Mouse (Mus musculus) neural tube, embryonic 13.5 days (tissue): ENCODE measurements around the gene Scnn1a. TPM values are rescaled to one million over a fixed set of nuclear protein-coding genes. Genes with fewer than 3 reads are reported as not detected.
"Not testable (repeated sequence)": the region's sequence is repeated elsewhere in the genome, so short reads cannot be mapped to it uniquely, and the experiment has no call there.

Experiments used
- ATAC-seq: fragments of 200-750 bp; cut with Nextera tagmentation; 2 replicates; pipeline ENCODE4 v1.8.0; 2017; ENCODE audit warnings: low read depth, mild to moderate bottlenecking, moderate TSS enrichment, moderate library complexity
- H3K27ac ChIP-seq: fragments of 300-500 bp; sonication (generic); replicated peaks from 2 replicates; pipeline ENCODE4 v1.5.1; 2015; ENCODE audit warnings: moderate library complexity, mild to moderate bottlenecking, inconsistent platforms
- H3K27me3 ChIP-seq: fragments of 300-500 bp; sonication (generic); 2 replicates; pipeline ENCODE4 v1.6.1; 2015; ENCODE audit warnings: mild to moderate bottlenecking, inconsistent platforms
- H3K36me3 ChIP-seq: fragments of 300-500 bp; sonication (generic); 2 replicates; pipeline ENCODE4 v1.6.1; 2015; ENCODE audit warnings: mild to moderate bottlenecking, inconsistent platforms
- H3K4me1 ChIP-seq: fragments of 300-500 bp; sonication (generic); replicated peaks from 2 replicates; pipeline ENCODE4 v1.6.1; 2015; ENCODE audit warnings: inconsistent platforms
- H3K4me2 ChIP-seq: fragments of 300-500 bp; sonication (generic); 2 replicates; pipeline ENCODE4 v1.6.1; 2015; ENCODE audit warnings: inconsistent platforms, mild to moderate bottlenecking, moderate library complexity
- H3K4me3 ChIP-seq: fragments of 300-500 bp; sonication (generic); 2 replicates; pipeline ENCODE4 v1.5.1; 2015; ENCODE audit warnings: mild to moderate bottlenecking, inconsistent platforms
- H3K9ac ChIP-seq: fragments of 300-500 bp; sonication (generic); 2 replicates; pipeline ENCODE4 v1.6.1; 2015; ENCODE audit warnings: moderate library complexity, mild to moderate bottlenecking, inconsistent platforms
- H3K9me3 ChIP-seq: fragments of 300-500 bp; sonication (generic); 2 replicates; pipeline ENCODE4 v1.6.1; 2016; ENCODE audit warnings: inconsistent platforms
- WGBS: fragments of 180-500 bp; shearing (Covaris S2); methylation state at CpG from one replicate; pipeline ENCODE4 v1.1.7; 2015; 5-methylcytosine and 5-hydroxymethylcytosine counted together
- polyA plus RNA-seq: library from polyadenylated mRNA; unstranded; fragments of >200 nt; fragmentation: Nextera tagmentation; extraction: Ambion mirVana; gene quantifications from 2 replicates; pipeline ENCODE4 v1.2.1, GENCODE M21; 2015

The Scnn1a gene
- polyA plus RNA-seq = 0.36 and 0.63 TPM in 2 replicates

GRCm38 (mm10) chr6:125320323-125320722 is at the start of gene Scnn1a:
Gene Scnn1a, plus strand, starts transcription at chr6:125320659.
- Histone ChIP-seq H3K4me2 (no peak within 1 kb of the TSS), H3K27ac (no peak within 1 kb of the TSS), H3K27me3 (peaks cover 53% of the 10 kb centered on the region), H3K4me3 (no peak within 1 kb of the TSS), H3K36me3 (no peaks in the 10 kb centered on the region), H3K9ac (no peak within 1 kb of the TSS), H3K4me1 (no peaks in the 10 kb centered on the region; the same call in 1 of the 2 replicates), H3K9me3 (no peaks in the 10 kb centered on the region)
- no peak for ATAC-seq
- WGBS = 89% methylated on average over 1 of the region's 1 CpGs

GRCm38 (mm10) chr6:125271455-125272227 is 48.8 kb upstream of the Scnn1a start:
- H3K27ac ChIP-seq = no peak overlapping the region
- peak overlapping the region; percentile 43 for H3K4me2 ChIP-seq
- no peaks in the 10 kb centered on the region for H3K36me3 ChIP-seq
- H3K27me3 ChIP-seq = no peaks in the 10 kb centered on the region
- 0 out of 2 replicates have a peak overlapping the region, but pooled peaks have one; percentile 52 for H3K9ac ChIP-seq
- ATAC-seq = peak; percentile 89
- no peaks in the 10 kb centered on the region for H3K9me3 ChIP-seq
- H3K4me3 ChIP-seq = no peak overlapping the region
- 22% methylated on average over 17 of the region's 17 CpGs for WGBS
- peaks cover 4% of the 10 kb centered on the region for H3K4me1 ChIP-seq

DNA sequence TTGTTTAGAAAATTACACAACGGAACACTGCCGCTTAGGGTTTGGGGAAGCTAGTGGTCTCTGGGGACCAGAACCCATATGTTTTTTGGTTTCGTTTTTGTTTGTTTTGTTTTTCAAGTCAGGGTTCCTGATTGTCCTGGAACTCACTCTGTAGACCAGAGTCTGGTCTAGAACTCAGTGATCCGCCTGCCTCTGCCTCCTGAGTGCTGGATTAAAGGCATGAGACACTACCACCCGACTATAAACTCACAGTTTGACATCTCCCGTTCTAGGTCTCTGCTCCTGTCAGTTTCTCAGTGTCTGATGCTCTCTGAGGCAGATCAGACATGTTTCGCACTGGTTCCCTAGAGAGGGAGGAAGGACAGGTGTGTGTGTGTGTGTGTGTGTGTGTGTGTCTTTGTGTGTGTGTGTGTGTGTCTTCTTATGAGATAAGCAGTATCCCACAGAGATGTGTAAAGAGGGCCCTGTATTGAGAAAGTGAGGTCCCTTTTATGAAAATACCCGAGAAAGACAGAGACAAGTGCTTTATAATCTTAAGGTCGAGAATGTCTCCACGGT is 48.2 kb upstream of the Scnn1a start:
- H3K36me3 ChIP-seq = no peaks in the 10 kb centered on the region
- H3K27ac ChIP-seq = no peak overlapping the region
- no peak for ATAC-seq
- no peak overlapping the region for H3K4me2 ChIP-seq
- no peaks in the 10 kb centered on the region for H3K27me3 ChIP-seq
- no peaks in the 10 kb centered on the region for H3K9me3 ChIP-seq
- H3K9ac ChIP-seq = no peak overlapping the region
- H3K4me3 ChIP-seq = no peak overlapping the region
- 78% methylated on average over 10 of the region's 10 CpGs for WGBS
- peaks cover 4% of the 10 kb centered on the region for H3K4me1 ChIP-seq

DNA sequence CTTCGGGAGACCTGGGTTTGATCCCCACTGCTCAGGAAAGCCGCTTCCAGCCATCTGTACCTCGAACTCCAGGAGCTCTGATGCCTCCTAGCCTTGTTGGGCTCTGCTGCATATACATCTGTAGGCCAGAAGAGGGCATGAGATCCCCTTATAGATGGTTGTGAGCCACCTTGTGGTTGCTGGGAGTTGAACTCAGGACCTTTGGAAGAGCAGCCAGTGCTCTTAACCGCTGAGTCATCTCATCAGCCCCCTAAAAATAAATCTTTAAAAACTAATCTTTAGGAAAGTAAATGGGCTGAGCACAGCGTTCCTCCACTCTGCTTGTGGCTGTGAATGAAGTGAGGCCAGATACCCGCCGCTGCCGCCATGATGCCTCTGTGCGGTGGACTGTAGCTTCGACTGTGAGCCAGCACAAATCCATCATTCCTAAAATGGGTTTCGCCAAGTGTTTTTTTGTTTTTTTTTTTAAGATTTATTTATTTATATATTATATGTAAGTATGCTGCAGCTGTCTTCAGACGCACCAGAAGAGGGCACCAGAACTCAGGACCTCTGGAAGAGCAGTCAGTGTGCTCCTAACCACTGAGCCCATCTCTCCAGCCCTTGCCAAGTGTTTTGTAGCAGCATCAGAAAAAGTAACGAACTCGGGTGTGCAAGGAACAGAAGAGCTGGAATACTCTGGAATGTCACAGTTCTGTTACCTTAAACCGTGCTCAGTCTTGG is 45.5 kb upstream of the Scnn1a start:
- WGBS = 63% methylated on average over 15 of the region's 15 CpGs
- H3K27ac ChIP-seq = no peak overlapping the region
- ATAC-seq = no peak
- no peak overlapping the region for H3K4me3 ChIP-seq
- H3K4me1 ChIP-seq = peaks cover 4% of the 10 kb centered on the region
- no peaks in the 10 kb centered on the region for H3K36me3 ChIP-seq
- H3K27me3 ChIP-seq = no peaks in the 10 kb centered on the region
- no peaks in the 10 kb centered on the region for H3K9me3 ChIP-seq
- no peak overlapping the region for H3K4me2 ChIP-seq
- no peak overlapping the region for H3K9ac ChIP-seq

- H3K27me3 ChIP-seq = no peaks in the 10 kb centered on the region
- H3K27ac ChIP-seq = no peak overlapping the region
- H3K4me3 ChIP-seq = no peak overlapping the region
- no peaks in the 10 kb centered on the region for H3K4me1 ChIP-seq
- 54% methylated on average over 8 of the region's 8 CpGs for WGBS
- H3K9me3 ChIP-seq = no peaks in the 10 kb centered on the region
- H3K9ac ChIP-seq = no peak overlapping the region
- no peak for ATAC-seq
- no peaks in the 10 kb centered on the region for H3K36me3 ChIP-seq
- H3K4me2 ChIP-seq = no peak overlapping the region
These were observed 40.7 kb upstream of the Scnn1a start for GRCm38 (mm10) chr6:125279729-125280128.

GRCm38 (mm10) chr6:125282721-125283120 is 37.7 kb upstream of the Scnn1a start:
- H3K4me1 ChIP-seq, H3K4me2 ChIP-seq, H3K27me3 ChIP-seq, H3K4me3 ChIP-seq, ATAC-seq, H3K27ac ChIP-seq, H3K9me3 ChIP-seq, H3K36me3 ChIP-seq, H3K9ac ChIP-seq: not testable (repeated sequence)
- 92% methylated on average over 13 of the region's 13 CpGs for WGBS

GRCm38 (mm10) chr6:125284250-125284649 is 36.2 kb upstream of the Scnn1a start:
- no peaks in the 10 kb centered on the region for H3K36me3 ChIP-seq
- no peaks in the 10 kb centered on the region for H3K9me3 ChIP-seq
- H3K4me3 ChIP-seq = no peak overlapping the region
- 55% methylated on average over 8 of the region's 8 CpGs for WGBS
- no peak overlapping the region for H3K9ac ChIP-seq
- no peak for ATAC-seq
- H3K4me2 ChIP-seq = no peak overlapping the region
- H3K27me3 ChIP-seq = no peaks in the 10 kb centered on the region
- no peaks in the 10 kb centered on the region for H3K4me1 ChIP-seq
- no peak overlapping the region for H3K27ac ChIP-seq

- Histone ChIP-seq H3K27ac (no peak overlapping the region), H3K36me3 (no peaks in the 10 kb centered on the region), H3K4me2 (no peak overlapping the region), H3K4me1 (no peaks in the 10 kb centered on the region), H3K27me3 (no peaks in the 10 kb centered on the region), H3K9me3 (no peaks in the 10 kb centered on the region), H3K9ac (no peak overlapping the region), H3K4me3 (no peak overlapping the region)
- no peak for ATAC-seq
- WGBS = 91% methylated on average over 7 of the region's 7 CpGs
These were observed 35.7 kb upstream of the Scnn1a start for GRCm38 (mm10) chr6:125284751-125285150.

DNA sequence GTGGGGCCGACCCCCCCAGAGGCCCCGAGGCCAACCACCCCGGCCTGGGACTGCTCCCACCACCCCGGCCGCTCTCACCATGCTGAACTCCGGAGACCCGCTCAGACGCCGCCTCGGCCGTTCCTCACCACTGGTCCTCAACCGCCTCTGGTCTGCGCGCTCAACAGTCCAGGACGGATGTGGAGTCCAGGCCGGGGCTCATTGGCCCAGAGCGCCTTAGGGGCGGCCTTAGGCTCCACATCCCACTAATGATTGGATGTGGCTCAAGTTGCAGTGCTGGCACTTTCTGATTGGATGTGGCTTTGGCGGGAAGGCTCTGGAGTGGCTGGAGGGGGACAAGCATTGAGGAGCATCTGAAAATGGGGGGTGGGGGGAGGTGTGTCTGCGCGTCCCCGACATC is 34.6 kb upstream of the Scnn1a start, which contains the start of gene Tuba3a:
Gene Tuba3a, minus strand, starts transcription at position 153 of the 400 bp plus-strand sequence.
- H3K36me3 ChIP-seq = no peaks in the 10 kb centered on the region
- no peaks in the 10 kb centered on the region for H3K4me1 ChIP-seq
- H3K9ac ChIP-seq = no peak within 1 kb of the TSS
- no peaks in the 10 kb centered on the region for H3K9me3 ChIP-seq
- H3K4me2 ChIP-seq = no peak within 1 kb of the TSS
- no peaks in the 10 kb centered on the region for H3K27me3 ChIP-seq
- no peak for ATAC-seq
- no peak within 1 kb of the TSS for H3K4me3 ChIP-seq
- 95% methylated on average over 22 of the region's 22 CpGs for WGBS
- no peak within 1 kb of the TSS for H3K27ac ChIP-seq

DNA sequence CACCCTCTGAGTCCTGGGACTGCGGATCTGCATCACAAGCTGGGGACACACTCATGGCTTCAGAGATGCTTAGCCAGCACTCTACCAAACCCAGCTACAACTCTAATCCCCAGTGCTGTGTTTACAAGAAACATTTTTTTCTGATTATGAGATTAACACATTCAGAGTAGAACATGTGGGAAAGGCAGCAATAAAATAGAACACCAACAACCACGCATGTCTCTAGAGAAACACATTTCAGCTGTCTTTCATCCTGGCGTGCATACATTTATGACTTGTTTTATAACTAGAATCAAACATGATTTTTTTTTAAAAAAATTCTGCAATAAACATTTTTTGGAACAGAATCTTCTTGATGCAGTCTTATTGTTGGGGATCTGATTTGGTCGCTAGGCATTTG is 33.5 kb upstream of the Scnn1a start:
- Histone ChIP-seq H3K27ac (no peak overlapping the region), H3K9ac (no peak overlapping the region), H3K4me3 (no peak overlapping the region), H3K27me3 (no peaks in the 10 kb centered on the region), H3K36me3 (no peaks in the 10 kb centered on the region), H3K4me1 (no peaks in the 10 kb centered on the region), H3K9me3 (no peaks in the 10 kb centered on the region), H3K4me2 (no peak overlapping the region)
- no peak for ATAC-seq
- 81% methylated on average over 4 of the region's 4 CpGs for WGBS

DNA sequence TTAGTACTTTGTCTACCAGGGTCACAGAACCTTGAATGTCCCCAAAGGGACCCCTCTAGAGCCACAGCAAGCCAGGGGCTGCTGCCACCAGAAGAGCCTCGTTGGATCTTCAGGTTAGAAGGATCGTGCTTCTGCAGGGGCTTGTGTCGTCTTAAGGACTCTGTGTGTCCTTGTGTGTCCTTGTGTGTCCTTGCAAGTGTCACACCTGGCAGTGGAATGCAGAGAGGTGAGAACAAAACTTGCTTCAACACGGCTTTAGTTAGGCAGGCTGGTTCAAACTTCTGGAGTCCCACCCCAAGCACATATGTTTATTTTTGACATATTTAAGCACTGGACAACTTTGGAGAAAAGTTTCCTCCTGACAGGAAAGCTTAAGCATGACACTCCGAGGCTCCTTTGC is 31.7 kb upstream of the Scnn1a start:
- H3K4me3 ChIP-seq = no peak overlapping the region

GRCm38 (mm10) chr6:125291329-125291728 is 29.1 kb upstream of the Scnn1a start:
- Histone ChIP-seq H3K9me3 (no peaks in the 10 kb centered on the region), H3K4me2 (no peak overlapping the region), H3K36me3 (no peaks in the 10 kb centered on the region), H3K4me3 (no peak overlapping the region), H3K27me3 (no peaks in the 10 kb centered on the region), H3K27ac (no peak overlapping the region), H3K9ac (no peak overlapping the region), H3K4me1 (no peaks in the 10 kb centered on the region)
- ATAC-seq = no peak
- WGBS = 86% methylated on average over 4 of the region's 4 CpGs

More for the DNA sequence above, 31.7 kb upstream of the Scnn1a start:
- Histone ChIP-seq H3K9me3 (no peaks in the 10 kb centered on the region), H3K9ac (no peak overlapping the region), H3K36me3 (no peaks in the 10 kb centered on the region), H3K4me2 (no peak overlapping the region), H3K27me3 (no peaks in the 10 kb centered on the region), H3K27ac (no peak overlapping the region), H3K4me1 (no peaks in the 10 kb centered on the region)
- ATAC-seq = no peak
- 84% methylated on average over 5 of the region's 5 CpGs for WGBS
